Mouse (Mus musculus) erythroblast, embryonic 14.5 days (primary cell): ENCODE results near the gene Gm12248.

ENCODE experiments used
- GATA1 ChIP-seq: IDR thresholded peaks from 2 replicates; pipeline ENCODE4 v1.6.1; 2012; ENCODE audit warnings: low read length, inconsistent platforms, mixed read lengths
- TAL1 ChIP-seq: IDR thresholded peaks from 3 replicates; pipeline ENCODE4 v1.6.1; 2012; ENCODE audit warnings: low read length, inconsistent platforms, mixed read lengths

- TF ChIP-seq TAL1 (no peak), GATA1 (no peak)
Measured at GRCm38 (mm10) chr11:58017422-58017821, 75.5 kb downstream of the Gm12248 start.
